In the genomic region with DNA sequence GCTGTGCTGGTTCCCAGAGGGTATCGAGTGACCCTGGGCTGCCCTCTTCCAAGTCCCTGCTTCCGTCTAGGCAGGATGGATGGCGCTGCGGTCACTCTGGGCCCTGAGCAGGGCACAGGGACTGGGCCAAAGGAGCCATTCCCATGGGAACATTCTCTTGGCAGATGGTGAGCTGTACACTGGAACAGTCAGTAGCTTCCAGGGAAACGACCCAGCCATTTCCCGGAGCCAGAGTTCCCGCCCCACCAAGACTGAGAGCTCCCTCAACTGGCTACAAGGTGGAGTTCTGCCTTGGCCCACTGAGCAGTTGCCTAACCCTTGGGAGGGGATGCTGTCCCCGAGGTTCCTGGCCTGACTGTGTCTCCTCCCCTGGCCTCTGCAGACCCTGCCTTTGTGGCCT, we compare ENCODE assay signal across 8 mouse cellular contexts. TPM values are rescaled to one million over a fixed set of nuclear protein-coding genes. Genes with fewer than 3 reads are reported as not detected.
A peak's percentile ranks its signal among the peaks of the same experiment; 100 is the strongest.
DNase-seq lines count a peak whose midpoint lies in the region; ATAC-seq and TF ChIP-seq lines count a peak whose summit lies in the region.

No protein-coding gene starts in this region.

- 0 out of 2 replicates have a peak, but pooled peaks have one; percentile 11 for TF ChIP-seq CTCF in kidney, postnatal 0 days (IDR thresholded peaks at IDR 0.05; ENCODE audit: low read depth)
- TF ChIP-seq CTCF in olfactory bulb, adult 2 months (IDR thresholded peaks at IDR 0.05; ENCODE audit: insufficient read depth, low read depth, low read length) = no peak

- H3K36me3 ChIP-seq in hindbrain, embryonic 10.5 days = peaks cover 87% of the 10 kb centered on the region
- peaks cover 23% of the 10 kb centered on the region for H3K36me3 ChIP-seq in hindbrain, embryonic 11.5 days (ENCODE audit: control insufficient read depth, insufficient read depth, low read length)
- H3K36me3 ChIP-seq in kidney, postnatal 0 days (ENCODE audit: insufficient read depth, low read length) = peaks cover 46% of the 10 kb centered on the region

- peak overlapping the region; percentile 54; the same call in 1 of the 2 replicates for H3K27ac ChIP-seq in hindbrain, embryonic 10.5 days
- no peak overlapping the region for H3K27ac ChIP-seq in hindbrain, embryonic 11.5 days (ENCODE audit: low read depth, low read length)
- H3K27ac ChIP-seq in kidney, postnatal 0 days = no peak overlapping the region
- peak overlapping the region; percentile 50; the same call in 1 of the 2 replicates for H3K27ac ChIP-seq in olfactory bulb, adult 2 months (ENCODE audit: insufficient read depth, low read depth, low read length)

- TF ChIP-seq POLR2A in olfactory bulb, adult 2 months (IDR thresholded peaks at IDR 0.05; ENCODE audit: insufficient read depth, low read depth, low read length) = no peak

- no peak overlapping the region for H3K9ac ChIP-seq in hindbrain, embryonic 11.5 days (ENCODE audit: low read depth, low read length)
- no peak overlapping the region for H3K9ac ChIP-seq in kidney, postnatal 0 days (ENCODE audit: low read depth, low read length)

- no peaks in the 10 kb centered on the region for H3K27me3 ChIP-seq in hindbrain, embryonic 10.5 days (ENCODE audit: insufficient read depth, poor library complexity, severe bottlenecking)
- H3K27me3 ChIP-seq in hindbrain, embryonic 11.5 days (ENCODE audit: control insufficient read depth, insufficient read depth, low read length) = no peaks in the 10 kb centered on the region
- H3K27me3 ChIP-seq in kidney, postnatal 0 days (ENCODE audit: insufficient read depth, low read length) = no peaks in the 10 kb centered on the region

- H3K9me3 ChIP-seq in hindbrain, embryonic 10.5 days = no peaks in the 10 kb centered on the region
- no peaks in the 10 kb centered on the region for H3K9me3 ChIP-seq in hindbrain, embryonic 11.5 days (ENCODE audit: control insufficient read depth, low read length)
- H3K9me3 ChIP-seq in kidney, postnatal 0 days (replicated peaks; ENCODE audit: low read length) = no peaks in the 10 kb centered on the region

- no peak for ATAC-seq in hindbrain, embryonic 11.5 days (ENCODE audit: low FRiP score)
- ATAC-seq in kidney, postnatal 0 days (replicated peaks; ENCODE audit: low FRiP score, low read depth) = no peak
- ATAC-seq in inflammation-experienced regulatory T-cells, adult 6 months = no peak

- no peak overlapping the region for H3K4me2 ChIP-seq in hindbrain, embryonic 11.5 days (replicated peaks; ENCODE audit: low read depth, low read length)
- H3K4me2 ChIP-seq in kidney, postnatal 0 days (ENCODE audit: low read length) = no peak overlapping the region

- no peak overlapping the region for H3K4me3 ChIP-seq in hindbrain, embryonic 10.5 days
- no peak overlapping the region for H3K4me3 ChIP-seq in hindbrain, embryonic 11.5 days (ENCODE audit: low read depth, low read length)
- no peak overlapping the region for H3K4me3 ChIP-seq in kidney, postnatal 0 days (replicated peaks; ENCODE audit: low read depth, low read length)
- no peak overlapping the region for H3K4me3 ChIP-seq in olfactory bulb, adult 2 months (ENCODE audit: insufficient read depth, low read depth, low read length)

- WGBS in hindbrain, embryonic 10.5 days = 74% methylated on average over 8 of the region's 8 CpGs
- 72% methylated on average over 8 of the region's 8 CpGs for WGBS in hindbrain, embryonic 11.5 days
- 70% methylated on average over 8 of the region's 8 CpGs for WGBS in kidney, postnatal 0 days
- WGBS in olfactory bulb, adult 2 months = 32% methylated on average over 8 of the region's 8 CpGs

- DNase-seq in hindbrain, embryonic 10.5 days (ENCODE audit: low spot score) = no peak
- no peak for DNase-seq in hindbrain, embryonic 11.5 days (ENCODE audit: low spot score)
- DNase-seq in 3134 (ENCODE audit: extremely low read depth, insufficient read length, low spot score) (peak; percentile 57), adipocyte (ENCODE audit: low spot score) (peak; percentile 94)
- DNase-seq in kidney, postnatal 0 days (ENCODE audit: low spot score) = no peak
- no peak for DNase-seq in urinary bladder, postnatal 10 days (ENCODE audit: low spot score)

- peaks cover 22% of the 10 kb centered on the region; the same call in 1 of the 2 replicates for H3K4me1 ChIP-seq in hindbrain, embryonic 10.5 days (replicated peaks)
- H3K4me1 ChIP-seq in hindbrain, embryonic 11.5 days (replicated peaks; ENCODE audit: control insufficient read depth, insufficient read depth, low read length) = 0 out of 2 replicates have a peak, but pooled peaks cover 3% of the 10 kb centered on the region
- H3K4me1 ChIP-seq in kidney, postnatal 0 days (replicated peaks; ENCODE audit: insufficient read depth, low read length) = no peaks in the 10 kb centered on the region
- H3K4me1 ChIP-seq in olfactory bulb, adult 2 months (ENCODE audit: control insufficient read depth, insufficient read depth, low read length) = 0 out of 2 replicates have a peak, but pooled peaks cover 7% of the 10 kb centered on the region

RNA-seq across cellular contexts. Expression of gene Cib1, which starts 16.0 kb away (rescaled TPM):
- polyA plus RNA-seq in hindbrain, embryonic 10.5 days (2016; fragmentation: Nextera tagmentation; extraction: Ambion mirVana) = 74.8 and 79.6 TPM in 2 replicates
- 58.9 and 61.7 TPM in 2 replicates for polyA plus RNA-seq in hindbrain, embryonic 11.5 days (2014; fragmentation: Nextera tagmentation; extraction: Ambion mirVana)
- 165 and 188 TPM in 2 replicates for polyA plus RNA-seq in kidney, postnatal 0 days (2015; fragmentation: Nextera tagmentation; extraction: Ambion mirVana)
- polyA plus RNA-seq in olfactory bulb, adult 2 months (2012; ENCODE audit: insufficient read depth, insufficient read length, low replicate concordance, missing spikeins) = not detected in 2 replicates
- 100 to 1,000 TPM in 1 of 3 experiments, 10 to 100 TPM in 2; 97.8 to 140 (median 99.4) TPM for polyA plus RNA-seq in inflammation-experienced regulatory T-cells, adult 6 months (2017; shearing (Covaris generic))

RNA-seq across cellular contexts. Expression of gene Gdpgp1, which starts 16.1 kb away (rescaled TPM):
- 6.2 and 6.5 TPM in 2 replicates for polyA plus RNA-seq in hindbrain, embryonic 10.5 days (2016; fragmentation: Nextera tagmentation; extraction: Ambion mirVana)
- polyA plus RNA-seq in hindbrain, embryonic 11.5 days (2014; fragmentation: Nextera tagmentation; extraction: Ambion mirVana) = 5.0 and 5.6 TPM in 2 replicates
- polyA plus RNA-seq in kidney, postnatal 0 days (2015; fragmentation: Nextera tagmentation; extraction: Ambion mirVana) = 2.1 and 2.9 TPM in 2 replicates
- polyA plus RNA-seq in olfactory bulb, adult 2 months (2012; ENCODE audit: insufficient read depth, insufficient read length, low replicate concordance, missing spikeins) = not detected in 2 replicates
- polyA plus RNA-seq in inflammation-experienced regulatory T-cells, adult 6 months (2017; shearing (Covaris generic)) = 10 to 100 TPM in 1 of 3 experiments, 1 to 10 TPM in 2; 5.7 to 10.3 (median 6.7) TPM

RNA-seq across cellular contexts. Expression of gene Ttll13, which starts 29.6 kb away (rescaled TPM):
- polyA plus RNA-seq in hindbrain, embryonic 10.5 days (2016; fragmentation: Nextera tagmentation; extraction: Ambion mirVana) = 0.70 and 0.98 TPM in 2 replicates
- polyA plus RNA-seq in hindbrain, embryonic 11.5 days (2014; fragmentation: Nextera tagmentation; extraction: Ambion mirVana) = 1.1 and 1.4 TPM in 2 replicates
- 1.0 and 1.1 TPM in 2 replicates for polyA plus RNA-seq in kidney, postnatal 0 days (2015; fragmentation: Nextera tagmentation; extraction: Ambion mirVana)
- polyA plus RNA-seq in olfactory bulb, adult 2 months (2012; ENCODE audit: insufficient read depth, insufficient read length, low replicate concordance, missing spikeins) = not detected in 2 replicates
- polyA plus RNA-seq in inflammation-experienced regulatory T-cells, adult 6 months (2017; shearing (Covaris generic)) = not detected

RNA-seq across cellular contexts. Expression of gene Sema4b, which starts 29.9 kb away (rescaled TPM):
- polyA plus RNA-seq in hindbrain, embryonic 10.5 days (2016; fragmentation: Nextera tagmentation; extraction: Ambion mirVana) = 14.0 and 17.5 TPM in 2 replicates
- 10.5 and 15.6 TPM in 2 replicates for polyA plus RNA-seq in hindbrain, embryonic 11.5 days (2014; fragmentation: Nextera tagmentation; extraction: Ambion mirVana)
- polyA plus RNA-seq in kidney, postnatal 0 days (2015; fragmentation: Nextera tagmentation; extraction: Ambion mirVana) = 20.7 and 21.2 TPM in 2 replicates
- polyA plus RNA-seq in olfactory bulb, adult 2 months (2012; ENCODE audit: insufficient read depth, insufficient read length, low replicate concordance, missing spikeins) = not detected in 2 replicates
- polyA plus RNA-seq in inflammation-experienced regulatory T-cells, adult 6 months (2017; shearing (Covaris generic)) = 10 to 100 TPM; 17.4 to 22.3 (median 18.0) TPM

RNA-seq across cellular contexts. Expression of gene Ngrn, which starts 44.4 kb away (rescaled TPM):
- 40.4 and 47.4 TPM in 2 replicates for polyA plus RNA-seq in hindbrain, embryonic 10.5 days (2016; fragmentation: Nextera tagmentation; extraction: Ambion mirVana)
- polyA plus RNA-seq in hindbrain, embryonic 11.5 days (2014; fragmentation: Nextera tagmentation; extraction: Ambion mirVana) = 49.5 and 51.6 TPM in 2 replicates
- 48.9 and 50.6 TPM in 2 replicates for polyA plus RNA-seq in kidney, postnatal 0 days (2015; fragmentation: Nextera tagmentation; extraction: Ambion mirVana)
- polyA plus RNA-seq in olfactory bulb, adult 2 months (2012; ENCODE audit: insufficient read depth, insufficient read length, low replicate concordance, missing spikeins) = not detected in 2 replicates
- polyA plus RNA-seq in inflammation-experienced regulatory T-cells, adult 6 months (2017; shearing (Covaris generic)) = 10 to 100 TPM; 25.0 to 31.5 (median 26.9) TPM

Comparison
In these comparisons a context has a peak if more than half of its experiments do, and no peak if none do; other contexts are left out.
1. H3K27ac ChIP-seq: peak in hindbrain, embryonic 10.5 days (single experiment) and olfactory bulb, adult 2 months (single experiment); none in hindbrain, embryonic 11.5 days (single experiment) and kidney, postnatal 0 days (single experiment).
2. DNase-seq: peak in 3134 (single experiment) and adipocyte (single experiment); none in hindbrain, embryonic 10.5 days (single experiment), hindbrain, embryonic 11.5 days (single experiment), kidney, postnatal 0 days (single experiment) and urinary bladder, postnatal 10 days (single experiment).
3. RNA of gene Cib1, which starts 16.0 kb away (polyA plus RNA-seq): 165 to 188 TPM in kidney, postnatal 0 days, 97.8 to 140 TPM in inflammation-experienced regulatory T-cells, adult 6 months, 74.8 to 79.6 TPM in hindbrain, embryonic 10.5 days and 58.9 to 61.7 TPM in hindbrain, embryonic 11.5 days; not detected in olfactory bulb, adult 2 months; every median in the first group is over 10 times any median in the second.